Mouse (Mus musculus): ENCODE measurements around the gene Kif1b. TPM values are rescaled to one million over a fixed set of nuclear protein-coding genes. Genes with fewer than 3 reads are reported as not detected.

Gene Kif1b
- polyA plus RNA-seq, 1 experiment from 2014 or later = 5.5 TPM

- no peaks in the 10 kb centered on the region for H3K4me1 ChIP-seq (ENCODE audit: control insufficient read depth, low read depth, low read length)
- ATAC-seq (ENCODE audit: low read depth) = no peak
- no peak overlapping the region for H3K27ac ChIP-seq (ENCODE audit: low read length)
- H3K9me3 ChIP-seq (replicated peaks; ENCODE audit: control insufficient read depth, low read length) = no peaks in the 10 kb centered on the region
- no peaks in the 10 kb centered on the region for H3K27me3 ChIP-seq (ENCODE audit: control insufficient read depth, insufficient read depth, low read depth, low read length)
- 68% methylated on average over 16 of the region's 16 CpGs for WGBS (ENCODE audit: insufficient replicate concordance)
- H3K4me2 ChIP-seq (ENCODE audit: low read depth, low read length) = no peak overlapping the region
- peaks cover 3% of the 10 kb centered on the region; the same call in 1 of the 2 replicates for H3K36me3 ChIP-seq (ENCODE audit: control insufficient read depth, insufficient read depth)
- no peak overlapping the region for H3K4me3 ChIP-seq (ENCODE audit: low read depth, low read length)
- H3K9ac ChIP-seq (ENCODE audit: low read depth, low read length) = no peak overlapping the region
Measured at GRCm38 (mm10) chr4:149323730-149324129, 16.2 kb upstream of the Kif1b start.

GRCm38 (mm10) chr4:149322718-149323117 is 15.2 kb upstream of the Kif1b start:
- 29% methylated on average over 6 of the region's 6 CpGs for WGBS (ENCODE audit: insufficient replicate concordance)
- ATAC-seq (ENCODE audit: low read depth) = no peak
- H3K27me3 ChIP-seq (ENCODE audit: control insufficient read depth, insufficient read depth, low read depth, low read length) = no peaks in the 10 kb centered on the region
- no peaks in the 10 kb centered on the region for H3K9me3 ChIP-seq (replicated peaks; ENCODE audit: control insufficient read depth, low read length)
- H3K4me3 ChIP-seq (ENCODE audit: low read depth, low read length) = no peak overlapping the region
- no peak overlapping the region for H3K4me2 ChIP-seq (ENCODE audit: low read depth, low read length)
- no peaks in the 10 kb centered on the region for H3K36me3 ChIP-seq (ENCODE audit: control insufficient read depth, insufficient read depth)
- no peaks in the 10 kb centered on the region for H3K4me1 ChIP-seq (ENCODE audit: control insufficient read depth, low read depth, low read length)
- no peak overlapping the region for H3K27ac ChIP-seq (ENCODE audit: low read length)
- no peak overlapping the region for H3K9ac ChIP-seq (ENCODE audit: low read depth, low read length)

- H3K9ac ChIP-seq (ENCODE audit: low read depth, low read length) = no peak overlapping the region
- no peaks in the 10 kb centered on the region for H3K27me3 ChIP-seq (ENCODE audit: control insufficient read depth, insufficient read depth, low read depth, low read length)
- no peaks in the 10 kb centered on the region for H3K4me1 ChIP-seq (ENCODE audit: control insufficient read depth, low read depth, low read length)
- H3K27ac ChIP-seq (ENCODE audit: low read length) = no peak overlapping the region
- H3K36me3 ChIP-seq (ENCODE audit: control insufficient read depth, insufficient read depth) = no peaks in the 10 kb centered on the region
- 71% methylated on average over 4 of the region's 4 CpGs for WGBS (ENCODE audit: insufficient replicate concordance)
- no peaks in the 10 kb centered on the region for H3K9me3 ChIP-seq (replicated peaks; ENCODE audit: control insufficient read depth, low read length)
- H3K4me3 ChIP-seq (ENCODE audit: low read depth, low read length) = no peak overlapping the region
- ATAC-seq (ENCODE audit: low read depth) = no peak
- no peak overlapping the region for H3K4me2 ChIP-seq (ENCODE audit: low read depth, low read length)
Measured at GRCm38 (mm10) chr4:149322286-149322685, 14.8 kb upstream of the Kif1b start.

DNA sequence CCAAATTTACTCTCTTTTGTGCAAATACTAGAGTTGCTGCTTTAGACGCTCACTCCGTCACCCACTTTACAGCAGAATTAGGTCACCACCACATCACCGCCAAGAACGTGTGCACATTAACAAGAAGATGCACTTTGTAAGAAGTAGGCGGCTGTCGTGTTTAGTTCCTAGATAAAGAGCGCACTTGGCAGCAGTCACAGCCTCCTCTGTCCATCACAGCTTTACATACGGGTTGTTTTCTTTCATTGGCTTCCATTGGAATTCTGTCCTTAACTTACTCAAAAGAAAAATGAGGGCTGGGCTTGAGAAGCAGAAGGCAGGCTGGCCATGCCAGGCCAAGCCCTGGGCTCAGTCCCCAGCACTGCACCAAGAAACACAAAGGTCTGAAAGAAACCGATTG is 11.6 kb upstream of the Kif1b start:
- H3K36me3 ChIP-seq (ENCODE audit: control insufficient read depth, insufficient read depth) = no peaks in the 10 kb centered on the region
- ATAC-seq (ENCODE audit: low read depth) = no peak

DNA sequence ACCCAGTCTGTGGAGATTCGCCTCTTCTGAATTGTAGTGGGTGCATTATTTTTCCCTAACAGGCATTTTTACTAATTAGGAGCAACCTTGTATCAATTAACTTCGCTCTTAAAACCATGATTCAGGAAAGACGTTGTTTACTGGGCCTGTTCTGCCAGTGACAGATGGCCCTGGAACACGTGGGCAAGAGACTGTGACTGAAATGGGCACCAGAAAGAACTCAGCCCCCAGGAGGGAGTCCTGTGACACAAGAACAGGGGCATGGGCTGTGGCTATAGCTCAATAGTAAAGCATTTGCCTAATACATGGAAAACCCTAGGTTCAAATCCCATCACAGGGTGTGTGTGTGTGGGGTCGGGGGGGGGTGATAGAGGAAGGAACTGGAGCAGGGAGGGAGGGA is 9.9 kb upstream of the Kif1b start:
- Histone ChIP-seq H3K36me3 (ENCODE audit: control insufficient read depth, insufficient read depth) (no peaks in the 10 kb centered on the region), H3K4me3 (ENCODE audit: low read depth, low read length) (no peak overlapping the region), H3K27me3 (ENCODE audit: control insufficient read depth, insufficient read depth, low read depth, low read length) (no peaks in the 10 kb centered on the region), H3K27ac (ENCODE audit: low read length) (no peak overlapping the region), H3K4me2 (ENCODE audit: low read depth, low read length) (no peak overlapping the region), H3K9me3 (replicated peaks; ENCODE audit: control insufficient read depth, low read length) (no peaks in the 10 kb centered on the region), H3K4me1 (ENCODE audit: control insufficient read depth, low read depth, low read length) (no peaks in the 10 kb centered on the region), H3K9ac (ENCODE audit: low read depth, low read length) (no peak overlapping the region)
- no peak for ATAC-seq (ENCODE audit: low read depth)
- 50% methylated on average over 5 of the region's 5 CpGs for WGBS (ENCODE audit: insufficient replicate concordance)

More for the DNA sequence above, 11.6 kb upstream of the Kif1b start:
- Histone ChIP-seq H3K4me2 (ENCODE audit: low read depth, low read length) (no peak overlapping the region), H3K4me1 (ENCODE audit: control insufficient read depth, low read depth, low read length) (no peaks in the 10 kb centered on the region), H3K9me3 (replicated peaks; ENCODE audit: control insufficient read depth, low read length) (no peaks in the 10 kb centered on the region), H3K27me3 (ENCODE audit: control insufficient read depth, insufficient read depth, low read depth, low read length) (no peaks in the 10 kb centered on the region), H3K27ac (ENCODE audit: low read length) (no peak overlapping the region), H3K4me3 (ENCODE audit: low read depth, low read length) (no peak overlapping the region), H3K9ac (ENCODE audit: low read depth, low read length) (no peak overlapping the region)
- WGBS (ENCODE audit: insufficient replicate concordance) = 68% methylated on average over 9 of the region's 9 CpGs

DNA sequence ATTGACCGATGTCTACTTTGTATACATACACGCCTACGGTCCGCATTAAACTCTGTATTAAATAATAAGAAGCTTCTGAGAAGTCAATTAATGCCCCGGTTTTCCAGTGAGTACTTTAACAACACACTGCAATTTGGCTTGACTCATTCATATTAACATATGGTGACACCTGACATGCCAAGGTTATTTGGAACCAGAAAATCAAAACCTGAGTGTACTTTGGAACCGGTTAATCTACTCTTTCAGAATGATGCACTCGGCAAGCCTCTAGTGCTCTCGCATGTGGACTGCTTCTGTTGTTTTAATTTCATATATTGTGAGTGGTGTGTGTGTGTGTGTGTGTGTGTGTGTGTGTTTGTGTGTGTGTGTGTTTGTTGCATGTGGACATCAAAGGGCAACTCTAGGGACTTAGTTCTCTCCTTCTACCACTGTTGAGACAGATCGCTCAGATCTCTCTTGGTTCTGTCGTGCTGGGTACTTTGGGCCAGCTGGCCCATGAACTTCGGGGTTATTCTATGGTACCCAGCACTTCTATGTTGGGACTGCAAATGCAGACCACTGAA is 6.9 kb upstream of the Kif1b start:
- Histone ChIP-seq H3K36me3 (ENCODE audit: control insufficient read depth, insufficient read depth) (no peaks in the 10 kb centered on the region), H3K4me1 (ENCODE audit: control insufficient read depth, low read depth, low read length) (no peaks in the 10 kb centered on the region), H3K27me3 (ENCODE audit: control insufficient read depth, insufficient read depth, low read depth, low read length) (no peaks in the 10 kb centered on the region), H3K9ac (ENCODE audit: low read depth, low read length) (no peak overlapping the region), H3K4me3 (ENCODE audit: low read depth, low read length) (no peak overlapping the region), H3K27ac (ENCODE audit: low read length) (no peak overlapping the region), H3K9me3 (replicated peaks; ENCODE audit: control insufficient read depth, low read length) (no peaks in the 10 kb centered on the region), H3K4me2 (ENCODE audit: low read depth, low read length) (no peak overlapping the region)
- no peak for ATAC-seq (ENCODE audit: low read depth)
- 80% methylated on average over 11 of the region's 11 CpGs for WGBS (ENCODE audit: insufficient replicate concordance)

- no peak overlapping the region for H3K9ac ChIP-seq (ENCODE audit: low read depth, low read length)
- no peak for ATAC-seq (ENCODE audit: low read depth)
- H3K9me3 ChIP-seq (replicated peaks; ENCODE audit: control insufficient read depth, low read length) = no peaks in the 10 kb centered on the region
- WGBS (ENCODE audit: insufficient replicate concordance) = 83% methylated on average over 12 of the region's 12 CpGs
- no peaks in the 10 kb centered on the region for H3K27me3 ChIP-seq (ENCODE audit: control insufficient read depth, insufficient read depth, low read depth, low read length)
- H3K4me3 ChIP-seq (ENCODE audit: low read depth, low read length) = no peak overlapping the region
- H3K4me2 ChIP-seq (ENCODE audit: low read depth, low read length) = no peak overlapping the region
- H3K4me1 ChIP-seq (ENCODE audit: control insufficient read depth, low read depth, low read length) = no peaks in the 10 kb centered on the region
- no peaks in the 10 kb centered on the region for H3K36me3 ChIP-seq (ENCODE audit: control insufficient read depth, insufficient read depth)
- H3K27ac ChIP-seq (ENCODE audit: low read length) = no peak overlapping the region
Measured at GRCm38 (mm10) chr4:149313558-149314253, 6.2 kb upstream of the Kif1b start.

DNA sequence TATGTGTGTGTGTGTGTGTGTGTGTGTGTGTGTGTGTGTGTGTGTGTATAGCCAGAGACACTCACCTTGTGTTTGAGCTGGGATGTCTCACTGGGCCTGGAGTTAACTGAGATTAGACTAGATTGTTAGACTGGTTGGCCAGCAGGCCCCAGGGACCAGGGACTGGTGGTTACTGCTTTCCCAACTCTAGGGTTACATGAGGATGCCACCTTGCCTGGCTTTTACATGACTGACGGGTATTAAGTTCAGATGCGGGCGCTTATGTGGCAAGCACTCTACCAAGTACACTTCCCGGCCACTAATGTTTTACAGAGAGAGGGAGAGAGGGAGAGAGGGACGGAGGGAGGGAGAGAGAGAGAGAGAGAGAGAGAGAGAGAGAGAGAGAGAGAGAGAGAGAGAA is 4.5 kb upstream of the Kif1b start:
- H3K27ac ChIP-seq (ENCODE audit: low read length) = no peak overlapping the region
- no peak overlapping the region for H3K4me2 ChIP-seq (ENCODE audit: low read depth, low read length)
- no peak overlapping the region for H3K4me3 ChIP-seq (ENCODE audit: low read depth, low read length)
- H3K9me3 ChIP-seq (replicated peaks; ENCODE audit: control insufficient read depth, low read length) = no peaks in the 10 kb centered on the region
- no peaks in the 10 kb centered on the region for H3K36me3 ChIP-seq (ENCODE audit: control insufficient read depth, insufficient read depth)
- WGBS (ENCODE audit: insufficient replicate concordance) = 74% methylated on average over 5 of the region's 5 CpGs
- no peak overlapping the region for H3K9ac ChIP-seq (ENCODE audit: low read depth, low read length)
- no peak for ATAC-seq (ENCODE audit: low read depth)
- peaks cover 5% of the 10 kb centered on the region for H3K27me3 ChIP-seq (ENCODE audit: control insufficient read depth, insufficient read depth, low read depth, low read length)
- peaks cover 8% of the 10 kb centered on the region for H3K4me1 ChIP-seq (ENCODE audit: control insufficient read depth, low read depth, low read length)

- ATAC-seq (ENCODE audit: low read depth) = no peak
- H3K9ac ChIP-seq (ENCODE audit: low read depth, low read length) = peak overlapping the region; percentile 62
Measured at GRCm38 (mm10) chr4:149308491-149308820, 963 bp upstream of the Kif1b start.

More at GRCm38 (mm10) chr4:149308491-149308820, 963 bp upstream of the Kif1b start:
- Histone ChIP-seq H3K27ac (ENCODE audit: low read length) (no peak overlapping the region), H3K27me3 (ENCODE audit: control insufficient read depth, insufficient read depth, low read depth, low read length) (peaks cover 16% of the 10 kb centered on the region), H3K4me3 (ENCODE audit: low read depth, low read length) (peak overlapping the region; percentile 74), H3K36me3 (ENCODE audit: control insufficient read depth, insufficient read depth) (no peaks in the 10 kb centered on the region), H3K9me3 (replicated peaks; ENCODE audit: control insufficient read depth, low read length) (no peaks in the 10 kb centered on the region), H3K4me2 (ENCODE audit: low read depth, low read length) (peak overlapping the region; percentile 97), H3K4me1 (ENCODE audit: control insufficient read depth, low read depth, low read length) (peaks cover 8% of the 10 kb centered on the region)
- WGBS (ENCODE audit: insufficient replicate concordance) = 52% methylated on average over 3 of the region's 3 CpGs

Measured in liver, embryonic 16.5 days (tissue).